Mouse (Mus musculus) neural tube, embryonic 13.5 days (tissue): ENCODE results near the gene Ttc7. TPM values are rescaled to one million over a fixed set of nuclear protein-coding genes. Genes with fewer than 3 reads are reported as not detected.

Source experiments
- ATAC-seq: fragments of 200-750 bp; cut with Nextera tagmentation; 2 replicates; pipeline ENCODE4 v1.8.0; 2017; ENCODE audit warnings: low read depth, mild to moderate bottlenecking, moderate TSS enrichment, moderate library complexity
- H3K27ac ChIP-seq: fragments of 300-500 bp; sonication (generic); replicated peaks from 2 replicates; pipeline ENCODE4 v1.5.1; 2015; ENCODE audit warnings: moderate library complexity, mild to moderate bottlenecking, inconsistent platforms
- H3K27me3 ChIP-seq: fragments of 300-500 bp; sonication (generic); 2 replicates; pipeline ENCODE4 v1.6.1; 2015; ENCODE audit warnings: mild to moderate bottlenecking, inconsistent platforms
- H3K36me3 ChIP-seq: fragments of 300-500 bp; sonication (generic); 2 replicates; pipeline ENCODE4 v1.6.1; 2015; ENCODE audit warnings: mild to moderate bottlenecking, inconsistent platforms
- H3K4me1 ChIP-seq: fragments of 300-500 bp; sonication (generic); replicated peaks from 2 replicates; pipeline ENCODE4 v1.6.1; 2015; ENCODE audit warnings: inconsistent platforms
- H3K4me2 ChIP-seq: fragments of 300-500 bp; sonication (generic); 2 replicates; pipeline ENCODE4 v1.6.1; 2015; ENCODE audit warnings: inconsistent platforms, mild to moderate bottlenecking, moderate library complexity
- H3K4me3 ChIP-seq: fragments of 300-500 bp; sonication (generic); 2 replicates; pipeline ENCODE4 v1.5.1; 2015; ENCODE audit warnings: mild to moderate bottlenecking, inconsistent platforms
- H3K9ac ChIP-seq: fragments of 300-500 bp; sonication (generic); 2 replicates; pipeline ENCODE4 v1.6.1; 2015; ENCODE audit warnings: moderate library complexity, mild to moderate bottlenecking, inconsistent platforms
- H3K9me3 ChIP-seq: fragments of 300-500 bp; sonication (generic); 2 replicates; pipeline ENCODE4 v1.6.1; 2016; ENCODE audit warnings: inconsistent platforms
- WGBS: fragments of 180-500 bp; shearing (Covaris S2); methylation state at CpG from one replicate; pipeline ENCODE4 v1.1.7; 2015; 5-methylcytosine and 5-hydroxymethylcytosine counted together
- polyA plus RNA-seq: library from polyadenylated mRNA; unstranded; fragments of >200 nt; fragmentation: Nextera tagmentation; extraction: Ambion mirVana; gene quantifications from 2 replicates; pipeline ENCODE4 v1.2.1, GENCODE M21; 2015

Ttc7 gene
- polyA plus RNA-seq, 1 experiment from 2014 or later = 4.9 TPM

GRCm38 (mm10) chr17:87349575-87349974 lies 66.9 kb downstream of the Ttc7 start:
- H3K4me1 ChIP-seq = peaks cover 52% of the 10 kb centered on the region
- H3K4me2 ChIP-seq = no peak overlapping the region
- no peak overlapping the region for H3K27ac ChIP-seq
- no peak for ATAC-seq
- no peak overlapping the region for H3K4me3 ChIP-seq
- no peaks in the 10 kb centered on the region for H3K36me3 ChIP-seq
- 55% methylated on average over 9 of the region's 9 CpGs for WGBS
- H3K27me3 ChIP-seq = no peaks in the 10 kb centered on the region
- no peaks in the 10 kb centered on the region for H3K9me3 ChIP-seq
- no peak overlapping the region for H3K9ac ChIP-seq

- H3K36me3 ChIP-seq = no peaks in the 10 kb centered on the region
- no peak overlapping the region for H3K4me3 ChIP-seq
- peaks cover 52% of the 10 kb centered on the region for H3K4me1 ChIP-seq
- no peak overlapping the region for H3K27ac ChIP-seq
- 64% methylated on average over 13 of the region's 13 CpGs for WGBS
- 0 out of 2 replicates have a peak overlapping the region, but pooled peaks have one; percentile 17 for H3K9ac ChIP-seq
- H3K4me2 ChIP-seq = no peak overlapping the region
- no peaks in the 10 kb centered on the region for H3K9me3 ChIP-seq
- ATAC-seq = no peak
- no peaks in the 10 kb centered on the region for H3K27me3 ChIP-seq
These were observed 68.0 kb downstream of the Ttc7 start for GRCm38 (mm10) chr17:87350471-87351240.

GRCm38 (mm10) chr17:87351241-87352105 lies 68.8 kb downstream of the Ttc7 start:
- Histone ChIP-seq H3K4me3 (no peak overlapping the region), H3K27me3 (no peaks in the 10 kb centered on the region), H3K9me3 (no peaks in the 10 kb centered on the region), H3K36me3 (no peaks in the 10 kb centered on the region), H3K9ac (0 out of 2 replicates have a peak overlapping the region, but pooled peaks have one; percentile 17), H3K27ac (no peak overlapping the region), H3K4me2 (no peak overlapping the region), H3K4me1 (peaks cover 52% of the 10 kb centered on the region)
- no peak for ATAC-seq
- 28% methylated on average over 20 of the region's 20 CpGs for WGBS

GRCm38 (mm10) chr17:87352106-87352897 lies 69.6 kb downstream of the Ttc7 start:
- Histone ChIP-seq H3K4me2 (no peak overlapping the region), H3K36me3 (no peaks in the 10 kb centered on the region), H3K4me3 (no peak overlapping the region), H3K9me3 (no peaks in the 10 kb centered on the region), H3K27me3 (no peaks in the 10 kb centered on the region), H3K9ac (0 out of 2 replicates have a peak overlapping the region, but pooled peaks have one; percentile 38), H3K27ac (no peak overlapping the region), H3K4me1 (peaks cover 52% of the 10 kb centered on the region)
- ATAC-seq = peak; percentile 30; the same call in 1 of the 2 replicates
- 17% methylated on average over 16 of the region's 16 CpGs for WGBS

- 31% methylated on average over 1 of the region's 1 CpGs for WGBS
- Histone ChIP-seq H3K27ac (no peak overlapping the region), H3K4me2 (no peak overlapping the region), H3K36me3 (no peaks in the 10 kb centered on the region), H3K27me3 (no peaks in the 10 kb centered on the region), H3K9ac (0 out of 2 replicates have a peak overlapping the region, but pooled peaks have one; percentile 38), H3K9me3 (no peaks in the 10 kb centered on the region), H3K4me3 (no peak overlapping the region), H3K4me1 (peaks cover 52% of the 10 kb centered on the region)
- no peak for ATAC-seq
These were observed 70.2 kb downstream of the Ttc7 start for GRCm38 (mm10) chr17:87352898-87353225.

- H3K9ac ChIP-seq = no peak overlapping the region
- no peaks in the 10 kb centered on the region for H3K9me3 ChIP-seq
- WGBS = 82% methylated on average over 8 of the region's 8 CpGs
- H3K27ac ChIP-seq = no peak overlapping the region
- H3K36me3 ChIP-seq = no peaks in the 10 kb centered on the region
- no peaks in the 10 kb centered on the region for H3K27me3 ChIP-seq
- H3K4me3 ChIP-seq = no peak overlapping the region
- no peak for ATAC-seq
- H3K4me2 ChIP-seq = no peak overlapping the region
- peaks cover 52% of the 10 kb centered on the region for H3K4me1 ChIP-seq
These were observed 71.1 kb downstream of the Ttc7 start for GRCm38 (mm10) chr17:87353745-87354320.

- no peak overlapping the region for H3K9ac ChIP-seq
- H3K27me3 ChIP-seq = no peaks in the 10 kb centered on the region
- H3K4me2 ChIP-seq = no peak overlapping the region
- no peaks in the 10 kb centered on the region for H3K9me3 ChIP-seq
- H3K27ac ChIP-seq = no peak overlapping the region
- WGBS = 81% methylated on average over 8 of the region's 8 CpGs
- peaks cover 41% of the 10 kb centered on the region for H3K4me1 ChIP-seq
- no peak overlapping the region for H3K4me3 ChIP-seq
- no peaks in the 10 kb centered on the region for H3K36me3 ChIP-seq
- no peak for ATAC-seq
These were observed 72.8 kb downstream of the Ttc7 start for GRCm38 (mm10) chr17:87355456-87355855.

- Histone ChIP-seq H3K4me3 (no peak overlapping the region), H3K36me3 (no peaks in the 10 kb centered on the region), H3K4me1 (peaks cover 39% of the 10 kb centered on the region), H3K27ac (no peak overlapping the region), H3K4me2 (no peak overlapping the region), H3K27me3 (no peaks in the 10 kb centered on the region), H3K9me3 (no peaks in the 10 kb centered on the region), H3K9ac (no peak overlapping the region)
- ATAC-seq = no peak
- 76% methylated on average over 5 of the region's 5 CpGs for WGBS
These were observed 73.6 kb downstream of the Ttc7 start for GRCm38 (mm10) chr17:87356261-87356660.

GRCm38 (mm10) chr17:87357506-87357905 lies 74.8 kb downstream of the Ttc7 start:
- Histone ChIP-seq H3K4me3 (no peak overlapping the region), H3K4me1 (peaks cover 28% of the 10 kb centered on the region), H3K9me3 (no peaks in the 10 kb centered on the region), H3K9ac (no peak overlapping the region), H3K4me2 (no peak overlapping the region), H3K27me3 (no peaks in the 10 kb centered on the region), H3K27ac (no peak overlapping the region), H3K36me3 (no peaks in the 10 kb centered on the region)
- 87% methylated on average over 9 of the region's 9 CpGs for WGBS
- ATAC-seq = no peak

GRCm38 (mm10) chr17:87361132-87361531 lies 78.4 kb downstream of the Ttc7 start:
- no peak overlapping the region for H3K9ac ChIP-seq
- H3K36me3 ChIP-seq = no peaks in the 10 kb centered on the region
- 45% methylated on average over 3 of the region's 3 CpGs for WGBS
- H3K27me3 ChIP-seq = no peaks in the 10 kb centered on the region
- no peak overlapping the region for H3K4me2 ChIP-seq
- no peak overlapping the region for H3K4me3 ChIP-seq
- no peak overlapping the region for H3K27ac ChIP-seq
- peaks cover 7% of the 10 kb centered on the region for H3K4me1 ChIP-seq
- no peaks in the 10 kb centered on the region for H3K9me3 ChIP-seq
- ATAC-seq = no peak

- Histone ChIP-seq H3K4me1 (peaks cover 34% of the 10 kb centered on the region), H3K27ac (no peak overlapping the region), H3K9ac (no peak overlapping the region), H3K4me3 (no peak overlapping the region), H3K27me3 (no peaks in the 10 kb centered on the region), H3K36me3 (no peaks in the 10 kb centered on the region), H3K9me3 (no peaks in the 10 kb centered on the region), H3K4me2 (no peak overlapping the region)
- WGBS = 89% methylated on average over 15 of the region's 15 CpGs
- ATAC-seq = no peak
These were observed 81.4 kb downstream of the Ttc7 start for GRCm38 (mm10) chr17:87364108-87364507.
